Mouse (Mus musculus) intestine, embryonic 15.5 days (tissue): ENCODE data around the gene Ghrhr. TPM values are rescaled to one million over a fixed set of nuclear protein-coding genes. Genes with fewer than 3 reads are reported as not detected.

Experiments
- ATAC-seq: fragments of 200-750 bp; cut with Nextera tagmentation; 2 replicates; pipeline ENCODE4 v1.8.0; 2017; ENCODE audit warnings: moderate TSS enrichment, moderate library complexity
- H3K27ac ChIP-seq: fragments of 300-500 bp; sonication (generic); 2 replicates; pipeline ENCODE4 v1.5.1; 2015; ENCODE audit warnings: mild to moderate bottlenecking, inconsistent platforms
- H3K27me3 ChIP-seq: fragments of 300-500 bp; sonication (generic); replicated peaks from 2 replicates; pipeline ENCODE4 v1.6.1; 2015; ENCODE audit warnings: inconsistent platforms
- H3K36me3 ChIP-seq: fragments of 300-500 bp; sonication (generic); 2 replicates; pipeline ENCODE4 v1.6.1; 2015; ENCODE audit warnings: inconsistent platforms
- H3K4me1 ChIP-seq: fragments of 300-500 bp; sonication (generic); replicated peaks from 2 replicates; pipeline ENCODE4 v1.6.1; 2015; ENCODE audit warnings: inconsistent platforms
- H3K4me2 ChIP-seq: fragments of 300-500 bp; sonication (generic); replicated peaks from 2 replicates; pipeline ENCODE4 v1.6.1; 2015; ENCODE audit warnings: mild to moderate bottlenecking, inconsistent platforms
- H3K4me3 ChIP-seq: fragments of 300-500 bp; sonication (generic); replicated peaks from 2 replicates; pipeline ENCODE4 v1.5.1; 2015; ENCODE audit warnings: inconsistent platforms
- H3K9ac ChIP-seq: fragments of 300-500 bp; sonication (generic); 2 replicates; pipeline ENCODE4 v1.6.1; 2015; ENCODE audit warnings: inconsistent platforms
- H3K9me3 ChIP-seq: fragments of 300-500 bp; sonication (generic); 2 replicates; pipeline ENCODE4 v1.6.1; 2016; ENCODE audit warnings: inconsistent platforms
- WGBS: fragments of 180-500 bp; shearing (Covaris S2); methylation state at CpG from one replicate; pipeline ENCODE4 v1.1.7; 2015; 5-methylcytosine and 5-hydroxymethylcytosine counted together
- polyA plus RNA-seq: library from polyadenylated mRNA; unstranded; fragments of >200 nt; fragmentation: Nextera tagmentation; extraction: Ambion mirVana; gene quantifications from 2 replicates; pipeline ENCODE4 v1.2.1, GENCODE M21; 2015

Gene Ghrhr
- polyA plus RNA-seq, 1 experiment from 2014 or later = 0.23 TPM

DNA sequence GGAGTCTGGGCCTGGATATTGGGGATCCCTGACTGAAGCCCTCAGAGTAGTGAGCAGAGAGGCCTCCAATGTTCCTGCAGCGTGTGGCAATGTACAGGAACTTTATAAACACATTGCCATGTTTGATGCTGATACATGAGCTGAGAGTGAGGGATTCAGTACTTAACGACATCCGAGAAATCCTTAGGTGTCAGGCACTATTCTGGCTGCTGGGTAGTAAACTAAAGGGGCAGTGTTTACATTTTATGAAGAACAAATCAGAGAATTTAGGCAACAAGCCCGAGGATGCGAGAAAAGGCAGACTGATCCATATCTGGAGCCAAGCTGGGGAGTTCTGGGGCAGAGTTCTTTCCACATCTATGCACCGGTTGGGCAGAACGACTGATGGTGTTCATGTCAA lies 20.5 kb upstream of the Ghrhr start:
- peaks cover 17% of the 10 kb centered on the region; the same call in 1 of the 2 replicates for H3K4me1 ChIP-seq
- no peaks in the 10 kb centered on the region for H3K36me3 ChIP-seq
- no peak overlapping the region for H3K27ac ChIP-seq
- no peak for ATAC-seq
- H3K4me3 ChIP-seq = no peak overlapping the region
- WGBS = 55% methylated on average over 7 of the region's 7 CpGs
- no peak overlapping the region for H3K4me2 ChIP-seq
- no peaks in the 10 kb centered on the region for H3K9me3 ChIP-seq
- no peaks in the 10 kb centered on the region for H3K27me3 ChIP-seq
- no peak overlapping the region for H3K9ac ChIP-seq

DNA sequence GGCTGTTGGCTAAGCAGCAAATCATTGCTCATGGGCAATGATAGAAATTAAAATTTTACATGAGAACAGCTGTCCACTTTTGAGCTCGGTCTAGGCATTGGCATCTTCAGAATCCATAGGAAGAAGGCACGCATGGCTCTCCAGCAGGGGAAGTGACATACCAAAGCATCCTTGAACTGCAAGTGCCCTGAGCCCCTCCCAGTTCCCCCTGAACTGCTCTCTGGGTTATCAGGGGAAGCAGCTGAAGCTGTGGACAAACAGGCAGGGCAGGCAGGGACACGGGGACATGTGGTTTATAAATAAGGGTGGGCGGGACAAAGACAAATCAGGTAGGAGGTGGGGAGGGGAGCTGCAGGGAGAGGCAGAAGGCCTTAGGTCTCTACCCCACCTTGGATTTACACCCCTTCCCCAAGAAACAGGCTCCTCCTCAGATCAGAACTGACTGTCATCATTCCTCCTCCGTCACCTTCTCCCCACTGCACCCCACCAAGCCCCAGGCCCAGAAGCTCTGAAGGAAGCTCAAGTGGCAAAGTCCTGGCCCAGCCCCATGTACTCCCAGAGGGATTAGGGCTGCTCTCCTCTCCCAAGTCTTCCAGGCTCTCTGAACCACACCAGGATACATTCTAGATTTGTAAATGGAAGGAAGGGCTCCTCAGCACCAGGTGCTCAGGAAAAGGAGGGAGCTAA lies 19.9 kb upstream of the Ghrhr start:
- H3K4me1 ChIP-seq = peaks cover 17% of the 10 kb centered on the region; the same call in 1 of the 2 replicates
- no peaks in the 10 kb centered on the region for H3K9me3 ChIP-seq
- peak; percentile 35 for ATAC-seq
- no peaks in the 10 kb centered on the region for H3K36me3 ChIP-seq
- H3K27me3 ChIP-seq = no peaks in the 10 kb centered on the region
- H3K4me3 ChIP-seq = no peak overlapping the region
- H3K4me2 ChIP-seq = no peak overlapping the region
- 26% methylated on average over 5 of the region's 5 CpGs for WGBS
- no peak overlapping the region for H3K9ac ChIP-seq
- H3K27ac ChIP-seq = no peak overlapping the region

DNA sequence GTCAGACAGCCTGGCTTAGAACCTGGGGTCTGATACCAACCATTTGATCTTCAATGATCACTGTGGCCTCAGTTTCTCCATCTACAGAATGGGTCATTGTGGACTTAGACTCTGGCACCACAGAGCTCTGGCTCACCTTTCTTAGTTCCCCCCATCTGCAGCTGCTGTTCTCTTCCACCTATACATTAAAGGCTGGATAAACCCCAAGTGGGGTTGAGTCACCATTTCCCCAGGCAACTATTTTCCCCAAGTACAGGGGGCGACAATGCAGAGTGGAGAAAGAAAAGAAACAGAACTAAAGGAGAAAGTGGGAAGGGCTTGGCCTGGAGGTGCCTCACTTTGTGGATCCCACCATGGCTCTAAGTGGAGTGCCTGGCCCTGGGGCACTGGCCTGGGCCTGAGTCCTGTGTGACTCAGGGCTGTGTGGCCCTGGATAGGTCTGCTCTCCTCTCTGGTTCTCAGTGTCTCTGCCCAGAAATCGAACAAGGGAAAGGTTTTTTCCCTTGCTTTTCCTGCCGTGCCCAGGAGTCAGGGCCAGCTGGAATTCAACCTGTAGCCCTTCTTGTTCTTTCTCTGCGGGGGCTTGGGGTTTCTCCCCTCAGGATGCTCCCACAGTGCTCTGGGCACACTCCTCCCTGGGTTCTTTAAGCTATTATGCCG lies 19.0 kb upstream of the Ghrhr start:
- 72% methylated on average over 5 of the region's 5 CpGs for WGBS
- Histone ChIP-seq H3K4me3 (no peak overlapping the region), H3K36me3 (no peaks in the 10 kb centered on the region), H3K4me1 (peaks cover 17% of the 10 kb centered on the region; the same call in 1 of the 2 replicates), H3K27ac (peak overlapping the region; percentile 80), H3K4me2 (no peak overlapping the region), H3K27me3 (no peaks in the 10 kb centered on the region), H3K9me3 (no peaks in the 10 kb centered on the region), H3K9ac (no peak overlapping the region)
- ATAC-seq = peak; percentile 23

DNA sequence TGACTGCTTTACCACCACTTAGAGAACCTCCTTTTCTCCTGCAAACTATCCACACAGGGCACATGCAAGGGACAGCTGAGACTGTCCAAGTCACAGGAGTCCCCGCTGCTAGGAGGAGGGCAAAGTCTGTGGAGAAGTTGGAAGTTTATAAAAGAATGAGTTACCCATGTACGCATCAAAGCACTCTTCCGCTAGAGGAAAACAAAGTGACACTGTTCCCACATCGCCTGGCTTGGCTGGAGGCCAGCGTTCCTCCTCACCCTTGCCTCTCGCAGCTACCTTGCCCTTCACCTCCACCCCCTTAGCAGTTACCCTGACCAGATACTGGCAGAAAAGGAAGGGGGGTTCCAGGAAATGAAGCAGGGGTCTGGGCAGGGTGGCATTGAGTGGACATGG lies 18.5 kb upstream of the Ghrhr start:
- Histone ChIP-seq H3K9me3 (no peaks in the 10 kb centered on the region), H3K4me1 (peaks cover 17% of the 10 kb centered on the region; the same call in 1 of the 2 replicates), H3K4me3 (no peak overlapping the region), H3K27me3 (no peaks in the 10 kb centered on the region), H3K4me2 (no peak overlapping the region), H3K36me3 (no peaks in the 10 kb centered on the region), H3K9ac (no peak overlapping the region), H3K27ac (peak overlapping the region; percentile 80)
- WGBS = 27% methylated on average over 6 of the region's 6 CpGs
- ATAC-seq = peak; percentile 88

DNA sequence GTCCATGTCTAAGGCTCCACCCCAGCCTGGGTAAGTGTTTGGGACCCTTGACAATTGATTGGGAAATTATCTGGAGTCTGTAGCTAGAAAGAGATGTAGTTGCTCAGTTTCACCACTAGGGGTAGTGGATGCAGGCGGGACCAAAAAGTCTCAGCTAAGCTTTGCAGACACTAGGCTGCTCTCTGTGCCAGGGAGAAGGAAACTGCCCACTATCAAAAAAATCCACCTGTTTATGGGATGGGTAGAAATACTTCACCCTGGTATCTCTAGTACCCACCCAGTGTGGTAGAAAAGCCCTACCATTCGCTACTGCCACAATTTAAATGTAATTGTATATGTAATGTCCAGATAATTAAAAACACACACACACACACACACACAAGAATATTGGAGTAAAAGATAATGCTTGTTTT lies 17.4 kb upstream of the Ghrhr start:
- ATAC-seq = no peak
- 30% methylated on average over 2 of the region's 2 CpGs for WGBS
- H3K9me3 ChIP-seq = no peaks in the 10 kb centered on the region
- H3K36me3 ChIP-seq = no peaks in the 10 kb centered on the region
- H3K27me3 ChIP-seq = no peaks in the 10 kb centered on the region
- H3K27ac ChIP-seq = no peak overlapping the region
- no peak overlapping the region for H3K4me2 ChIP-seq
- no peak overlapping the region for H3K9ac ChIP-seq
- H3K4me1 ChIP-seq = peaks cover 17% of the 10 kb centered on the region; the same call in 1 of the 2 replicates
- H3K4me3 ChIP-seq = no peak overlapping the region

DNA sequence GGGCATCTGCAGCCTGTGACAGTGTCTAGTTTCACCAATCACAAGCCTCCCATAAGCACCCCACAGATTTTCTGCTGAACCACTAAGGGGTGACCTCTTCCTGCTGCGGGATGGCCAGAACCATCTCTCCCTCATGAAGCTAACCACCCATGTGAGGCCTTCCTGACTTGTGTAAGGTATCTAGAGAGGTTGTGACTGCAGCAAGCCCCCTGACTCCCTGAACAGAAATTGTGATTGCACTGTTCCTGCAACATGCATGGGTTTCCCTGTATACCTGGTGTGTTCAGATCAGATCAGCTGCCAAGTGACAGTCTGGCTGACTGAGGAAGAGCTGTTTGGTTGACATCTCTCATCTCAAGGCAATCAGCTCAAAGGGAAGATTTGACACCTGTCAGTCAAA lies 13.4 kb upstream of the Ghrhr start:
- no peaks in the 10 kb centered on the region; the same call in 1 of the 2 replicates for H3K4me1 ChIP-seq
- no peak for ATAC-seq
- H3K4me3 ChIP-seq = no peak overlapping the region
- H3K4me2 ChIP-seq = no peak overlapping the region
- H3K27me3 ChIP-seq = no peaks in the 10 kb centered on the region
- no peaks in the 10 kb centered on the region for H3K9me3 ChIP-seq
- H3K36me3 ChIP-seq = no peaks in the 10 kb centered on the region
- H3K9ac ChIP-seq = no peak overlapping the region
- no peak overlapping the region for H3K27ac ChIP-seq
- 89% methylated on average over 1 of the region's 1 CpGs for WGBS

DNA sequence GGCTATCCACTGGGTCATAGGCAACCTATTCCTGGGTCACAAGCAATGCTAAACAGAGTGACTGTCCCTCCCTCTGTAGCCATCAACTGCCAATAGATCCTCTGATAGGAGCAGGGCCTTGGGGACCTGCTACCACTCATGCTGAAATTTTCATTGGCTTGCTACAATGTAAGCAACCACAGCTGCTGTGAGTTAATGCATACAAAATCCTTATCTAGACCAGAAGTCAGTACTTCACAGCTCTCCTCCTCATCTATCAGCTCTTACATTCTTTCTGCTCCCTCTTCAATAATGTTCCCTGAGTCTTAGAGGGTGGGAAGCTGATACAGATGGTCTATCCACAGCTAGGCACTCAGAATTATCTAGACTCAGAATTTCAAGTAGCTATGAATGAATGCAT lies 9.0 kb upstream of the Ghrhr start:
- no peaks in the 10 kb centered on the region for H3K9me3 ChIP-seq
- H3K4me1 ChIP-seq = no peaks in the 10 kb centered on the region
- no peak overlapping the region for H3K4me3 ChIP-seq
- H3K27ac ChIP-seq = no peak overlapping the region
- no peaks in the 10 kb centered on the region for H3K27me3 ChIP-seq
- H3K36me3 ChIP-seq = no peaks in the 10 kb centered on the region
- ATAC-seq = no peak
- H3K9ac ChIP-seq = no peak overlapping the region
- H3K4me2 ChIP-seq = no peak overlapping the region

DNA sequence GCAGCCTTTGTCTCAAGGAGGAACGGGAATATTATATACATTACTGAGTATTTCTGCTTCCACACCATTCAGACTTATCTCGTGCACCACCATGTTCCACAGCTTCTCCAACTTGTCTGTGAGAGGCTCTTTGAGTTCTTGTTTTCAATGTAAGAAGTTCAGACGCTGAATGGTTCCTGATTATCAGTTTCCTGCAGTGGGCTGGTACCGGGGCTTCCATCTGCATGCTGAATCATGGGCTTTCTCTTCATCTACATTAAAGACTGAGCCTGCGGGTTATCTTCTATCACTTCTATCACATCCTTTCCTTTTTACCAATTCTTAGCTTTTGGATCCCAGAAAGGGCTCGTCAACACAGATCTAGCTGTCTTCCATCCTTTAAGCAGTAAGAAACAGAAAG lies 5.3 kb upstream of the Ghrhr start:
- 85% methylated on average over 6 of the region's 6 CpGs for WGBS
- Histone ChIP-seq H3K9me3 (no peaks in the 10 kb centered on the region), H3K9ac (no peak overlapping the region), H3K36me3 (no peaks in the 10 kb centered on the region), H3K27ac (no peak overlapping the region), H3K4me2 (no peak overlapping the region), H3K4me3 (no peak overlapping the region), H3K27me3 (no peaks in the 10 kb centered on the region), H3K4me1 (no peaks in the 10 kb centered on the region)
- no peak for ATAC-seq

DNA sequence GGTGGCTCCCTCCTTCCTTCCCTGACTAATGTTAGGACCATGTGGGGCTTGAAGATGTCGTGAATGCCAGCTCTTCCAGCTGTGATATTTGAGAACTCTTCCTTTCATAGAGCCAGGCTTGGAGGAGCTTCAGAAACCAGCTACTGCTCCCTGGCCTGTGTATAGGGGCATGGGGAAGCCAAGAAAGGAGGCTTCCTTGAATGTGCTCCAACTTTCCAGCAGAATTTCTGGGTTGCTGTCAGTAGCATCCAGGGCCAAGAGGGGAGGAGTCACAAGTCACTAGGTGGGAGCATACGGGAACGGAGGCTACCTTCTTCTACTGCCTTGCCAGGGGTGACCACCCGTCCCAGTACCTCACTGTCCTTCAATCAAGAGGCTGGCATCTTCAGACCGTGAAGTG lies 416 bp downstream of the Ghrhr start:
- Histone ChIP-seq H3K9me3 (no peaks in the 10 kb centered on the region), H3K4me1 (0 out of 2 replicates have a peak, but pooled peaks cover 4% of the 10 kb centered on the region), H3K36me3 (no peaks in the 10 kb centered on the region), H3K27me3 (no peaks in the 10 kb centered on the region), H3K9ac (no peak overlapping the region), H3K4me3 (no peak overlapping the region), H3K4me2 (no peak overlapping the region), H3K27ac (no peak overlapping the region)
- no peak for ATAC-seq
- WGBS = 64% methylated on average over 5 of the region's 5 CpGs

DNA sequence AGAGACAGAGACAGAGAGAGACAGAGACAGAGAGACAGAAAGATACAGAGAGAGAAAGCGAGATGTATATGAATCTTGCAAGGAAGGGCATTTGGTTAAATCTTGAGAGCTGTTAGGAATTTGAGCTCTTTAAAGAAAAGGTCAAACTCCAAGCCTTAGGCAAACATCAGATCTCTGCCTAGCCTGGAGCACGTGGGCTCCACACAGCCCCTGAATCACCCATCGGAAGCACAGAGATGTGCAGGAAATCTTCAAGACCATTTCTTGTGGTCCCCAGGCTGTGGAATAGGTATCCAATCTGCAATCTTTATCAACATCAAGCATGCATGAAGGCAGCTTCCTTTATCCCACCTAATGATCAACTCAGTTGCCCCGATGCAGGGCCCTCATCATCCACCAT lies 1.4 kb downstream of the Ghrhr start:
- no peak overlapping the region for H3K4me3 ChIP-seq
- H3K27me3 ChIP-seq = no peaks in the 10 kb centered on the region
- no peaks in the 10 kb centered on the region for H3K9me3 ChIP-seq
- no peaks in the 10 kb centered on the region for H3K36me3 ChIP-seq
- H3K4me1 ChIP-seq = 0 out of 2 replicates have a peak, but pooled peaks cover 5% of the 10 kb centered on the region
- ATAC-seq = peak; percentile 78
- H3K4me2 ChIP-seq = no peak overlapping the region
- no peak overlapping the region for H3K9ac ChIP-seq
- 71% methylated on average over 4 of the region's 4 CpGs for WGBS
- no peak overlapping the region for H3K27ac ChIP-seq

DNA sequence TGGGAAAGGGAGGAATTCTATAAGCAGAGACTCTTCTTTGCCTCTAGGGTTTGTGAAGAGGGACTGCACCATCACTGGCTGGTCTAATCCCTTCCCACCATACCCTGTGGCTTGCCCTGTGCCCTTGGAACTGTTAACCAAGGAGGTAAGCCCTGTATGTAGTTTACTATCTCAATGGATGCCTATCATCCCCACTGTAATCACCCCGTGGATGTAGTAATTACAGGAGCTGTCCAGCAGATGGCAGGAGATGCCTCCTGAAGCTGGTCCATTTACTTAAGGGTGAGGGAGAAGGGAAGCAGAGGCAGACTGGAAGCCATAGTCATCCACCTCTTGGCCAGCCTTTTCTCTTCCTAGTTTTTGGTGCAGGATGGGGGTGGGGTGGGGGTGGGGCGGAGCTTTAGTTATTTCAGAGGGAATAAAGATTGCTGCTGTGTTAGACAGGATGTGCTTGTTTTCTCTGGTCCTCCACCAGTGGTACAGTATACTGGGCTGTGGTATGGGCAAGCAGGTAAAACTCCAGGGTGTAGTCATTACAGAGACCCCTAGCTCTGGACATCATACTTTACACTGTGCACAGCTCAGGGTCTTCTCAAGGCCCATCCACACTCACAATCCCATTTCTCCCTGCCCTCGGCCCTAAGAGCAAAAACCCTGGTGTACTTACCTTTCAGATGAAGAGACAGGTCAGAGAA lies 3.7 kb downstream of the Ghrhr start:
- Histone ChIP-seq H3K27me3 (no peaks in the 10 kb centered on the region), H3K36me3 (no peaks in the 10 kb centered on the region), H3K9me3 (no peaks in the 10 kb centered on the region), H3K4me3 (no peak overlapping the region), H3K4me1 (0 out of 2 replicates have a peak, but pooled peaks cover 9% of the 10 kb centered on the region), H3K9ac (no peak overlapping the region), H3K4me2 (no peak overlapping the region), H3K27ac (no peak overlapping the region)
- ATAC-seq = no peak
- whole genome bisulfite sequencing = 45% methylated on average over 3 of the region's 3 CpGs

DNA sequence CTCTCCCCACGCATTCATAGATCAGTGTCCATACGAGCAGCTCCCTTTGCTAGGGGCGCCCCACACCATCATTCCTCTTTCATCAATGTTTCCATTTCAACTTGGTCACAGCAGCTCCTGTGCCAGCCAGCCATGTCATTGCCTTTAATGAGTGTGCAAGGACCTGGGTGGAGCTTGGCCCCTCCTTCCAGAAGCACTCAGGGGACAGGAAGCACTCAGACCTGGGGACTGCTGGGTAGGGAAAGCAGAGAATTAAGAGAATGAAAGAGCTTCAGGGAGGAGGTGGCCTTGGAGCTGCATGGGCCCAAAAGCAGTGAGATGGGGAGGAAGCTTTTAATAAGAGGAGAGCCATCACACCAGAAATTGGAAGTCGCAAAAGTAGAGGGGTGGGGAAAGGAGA lies 5.9 kb downstream of the Ghrhr start:
- 0 out of 2 replicates have a peak, but pooled peaks cover 9% of the 10 kb centered on the region for H3K4me1 ChIP-seq
- ATAC-seq = no peak
- H3K4me3 ChIP-seq = no peak overlapping the region
- H3K4me2 ChIP-seq = no peak overlapping the region
- no peak overlapping the region for H3K9ac ChIP-seq
- H3K9me3 ChIP-seq = no peaks in the 10 kb centered on the region
- H3K27ac ChIP-seq = no peak overlapping the region
- no peaks in the 10 kb centered on the region for H3K36me3 ChIP-seq
- WGBS = 89% methylated on average over 4 of the region's 4 CpGs
- no peaks in the 10 kb centered on the region for H3K27me3 ChIP-seq
